Mouse (Mus musculus): ENCODE measurements at regions not wholly inside any gene's neighbourhood (a gene's known extent, or its start where the extent isn't known, plus 50 kb on each side); places are given as distances from the start of the nearest gene placed in this dataset.
"Not testable (repeated sequence)": the region's sequence is repeated elsewhere in the genome, so short reads cannot be mapped to it uniquely, and the experiment has no call there.

DNA sequence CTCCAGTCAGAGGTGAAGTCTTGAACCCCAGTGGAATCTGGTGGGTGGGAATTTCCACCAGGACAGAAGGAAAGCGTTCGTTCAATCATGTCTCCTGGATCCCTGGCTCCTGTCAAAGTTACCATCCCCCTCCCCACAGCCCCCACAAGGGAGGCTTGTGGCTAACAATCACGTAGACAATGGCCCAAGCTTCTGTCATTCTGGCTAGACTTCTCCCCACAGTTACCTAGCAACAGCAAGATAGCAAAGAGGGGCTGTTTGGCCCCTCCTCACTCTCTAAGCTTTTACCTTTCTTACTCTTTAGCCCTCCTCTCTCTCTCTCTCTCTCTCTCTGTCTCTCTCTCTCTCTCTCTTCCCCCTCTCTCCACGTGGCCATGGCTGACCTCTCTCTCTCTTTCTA, 178.4 kb upstream of the Serp2 start:
- no peak overlapping the region for H3K4me3 ChIP-seq (ENCODE audit: low read length)
- H3K4me1 ChIP-seq (ENCODE audit: control insufficient read depth, insufficient read depth, low read length), result peaks cover 25% of the 10 kb centered on the region
- H3K36me3 ChIP-seq (ENCODE audit: control insufficient read depth, insufficient read depth), result no peaks in the 10 kb centered on the region
- H3K27ac ChIP-seq (ENCODE audit: low read length), result no peak overlapping the region
- 57% methylated on average over 4 of the region's 4 CpGs for WGBS
- no peak overlapping the region for H3K4me2 ChIP-seq (ENCODE audit: low read depth, low read length)
- no peaks in the 10 kb centered on the region for H3K27me3 ChIP-seq (ENCODE audit: control insufficient read depth, insufficient read depth, low read length)
- no peak overlapping the region for H3K9ac ChIP-seq (ENCODE audit: low read length)
- no peaks in the 10 kb centered on the region for H3K9me3 ChIP-seq (replicated peaks; ENCODE audit: control insufficient read depth, low read length)
- ATAC-seq (replicated peaks; ENCODE audit: extremely low read depth, insufficient read depth, low FRiP score), result no peak

GRCm38 (mm10) chr14:76733258-76733823, 176.7 kb upstream of the Serp2 start:
- H3K9ac ChIP-seq (ENCODE audit: low read length), result no peak overlapping the region
- WGBS, result 77% methylated on average over 8 of the region's 8 CpGs
- H3K4me2 ChIP-seq (ENCODE audit: low read depth, low read length), result no peak overlapping the region
- H3K36me3 ChIP-seq (ENCODE audit: control insufficient read depth, insufficient read depth), result no peaks in the 10 kb centered on the region
- H3K4me1 ChIP-seq (ENCODE audit: control insufficient read depth, insufficient read depth, low read length), result peaks cover 19% of the 10 kb centered on the region
- no peak overlapping the region for H3K27ac ChIP-seq (ENCODE audit: low read length)
- H3K9me3 ChIP-seq (replicated peaks; ENCODE audit: control insufficient read depth, low read length), result no peaks in the 10 kb centered on the region
- H3K4me3 ChIP-seq (ENCODE audit: low read length), result no peak overlapping the region
- H3K27me3 ChIP-seq (ENCODE audit: control insufficient read depth, insufficient read depth, low read length), result no peaks in the 10 kb centered on the region
- ATAC-seq (replicated peaks; ENCODE audit: extremely low read depth, insufficient read depth, low FRiP score), result no peak

DNA sequence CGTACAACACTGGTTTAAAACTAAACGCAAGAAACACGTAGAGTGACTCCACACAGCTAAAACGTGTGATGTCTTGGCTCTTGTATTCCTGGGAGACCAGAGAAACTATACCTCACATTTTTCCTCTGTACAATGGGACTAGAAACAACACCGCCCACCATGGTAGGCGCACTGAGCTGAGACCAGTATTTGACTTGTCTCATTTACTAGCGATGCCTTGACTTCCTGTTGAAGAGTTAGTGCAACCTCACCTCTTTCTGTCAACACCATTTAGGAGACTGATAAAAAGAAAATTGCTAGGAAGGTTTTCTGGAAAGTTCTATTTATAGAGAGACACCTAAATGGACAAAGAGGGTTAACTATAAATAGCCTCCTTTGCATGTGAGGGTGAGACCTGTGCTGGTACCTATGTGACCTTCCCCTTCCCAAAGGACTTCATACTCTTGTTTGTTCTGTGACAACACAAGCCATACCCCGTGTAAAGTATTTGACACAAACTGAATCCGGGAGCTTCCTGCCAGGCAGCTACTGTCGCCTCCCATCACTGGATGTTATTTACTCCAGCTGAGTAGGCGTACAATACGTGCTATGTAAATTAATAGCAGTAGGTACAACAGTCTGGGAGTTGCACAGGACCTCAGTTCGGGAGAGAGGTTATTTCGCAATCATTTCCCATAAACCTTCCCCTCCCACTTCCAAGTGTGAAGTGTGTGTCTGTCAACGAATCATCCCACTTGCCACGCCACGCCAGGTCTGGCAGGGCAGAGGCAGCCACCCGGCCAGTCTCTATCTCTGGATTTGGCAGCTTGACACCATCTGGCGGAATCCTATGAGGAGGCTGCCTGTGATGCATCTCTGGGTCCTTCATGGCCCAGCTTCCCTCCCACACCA, 174.7 kb upstream of the Serp2 start:
- H3K9ac ChIP-seq (ENCODE audit: low read length), result no peak overlapping the region
- peak; percentile 66 for ATAC-seq (replicated peaks; ENCODE audit: extremely low read depth, insufficient read depth, low FRiP score)
- no peaks in the 10 kb centered on the region for H3K9me3 ChIP-seq (replicated peaks; ENCODE audit: control insufficient read depth, low read length)
- no peaks in the 10 kb centered on the region for H3K27me3 ChIP-seq (ENCODE audit: control insufficient read depth, insufficient read depth, low read length)
- no peaks in the 10 kb centered on the region for H3K36me3 ChIP-seq (ENCODE audit: control insufficient read depth, insufficient read depth)
- H3K27ac ChIP-seq (ENCODE audit: low read length), result peak overlapping the region; percentile 77
- no peak overlapping the region for H3K4me3 ChIP-seq (ENCODE audit: low read length)
- peak overlapping the region; percentile 38 for H3K4me2 ChIP-seq (ENCODE audit: low read depth, low read length)
- WGBS, result 41% methylated on average over 19 of the region's 19 CpGs
- H3K4me1 ChIP-seq (ENCODE audit: control insufficient read depth, insufficient read depth, low read length), result peaks cover 14% of the 10 kb centered on the region

- Histone ChIP-seq H3K36me3 (ENCODE audit: control insufficient read depth, insufficient read depth) (no peaks in the 10 kb centered on the region), H3K4me2 (ENCODE audit: low read depth, low read length) (no peak overlapping the region), H3K9ac (ENCODE audit: low read length) (no peak overlapping the region), H3K27ac (ENCODE audit: low read length) (no peak overlapping the region), H3K9me3 (replicated peaks; ENCODE audit: control insufficient read depth, low read length) (no peaks in the 10 kb centered on the region), H3K27me3 (ENCODE audit: control insufficient read depth, insufficient read depth, low read length) (no peaks in the 10 kb centered on the region), H3K4me3 (ENCODE audit: low read length) (no peak overlapping the region), H3K4me1 (ENCODE audit: control insufficient read depth, insufficient read depth, low read length) (peaks cover 4% of the 10 kb centered on the region; the same call in 1 of the 2 replicates)
- no peak for ATAC-seq (replicated peaks; ENCODE audit: extremely low read depth, insufficient read depth, low FRiP score)
- WGBS, result 74% methylated on average over 2 of the region's 2 CpGs
Measured at GRCm38 (mm10) chr14:76725844-76726243, 169.2 kb upstream of the Serp2 start.

DNA sequence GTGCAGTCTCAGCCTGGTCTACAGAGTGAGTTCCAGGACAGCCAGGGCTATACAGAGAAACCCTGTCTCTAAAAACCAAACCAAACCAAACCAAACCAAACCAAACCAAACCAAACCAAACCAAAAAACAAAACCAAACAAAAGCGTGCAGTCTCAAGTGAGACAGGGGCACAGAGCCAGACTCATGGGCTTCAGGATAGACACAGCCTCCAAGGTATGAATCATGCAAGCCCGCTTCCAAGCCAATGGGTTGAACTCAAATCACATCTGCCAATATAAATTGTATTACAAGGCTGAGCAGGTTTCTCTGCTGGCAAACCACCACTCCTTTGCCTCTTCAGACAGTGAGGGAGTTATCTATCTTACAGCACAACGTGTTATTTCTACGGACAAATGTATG, 168.5 kb upstream of the Serp2 start:
- not testable (repeated sequence) for H3K4me1 ChIP-seq (ENCODE audit: control insufficient read depth, insufficient read depth, low read length); H3K9ac ChIP-seq (ENCODE audit: low read length); ATAC-seq (replicated peaks; ENCODE audit: extremely low read depth, insufficient read depth, low FRiP score); H3K36me3 ChIP-seq (ENCODE audit: control insufficient read depth, insufficient read depth); H3K27me3 ChIP-seq (ENCODE audit: control insufficient read depth, insufficient read depth, low read length); H3K9me3 ChIP-seq (replicated peaks; ENCODE audit: control insufficient read depth, low read length); H3K4me3 ChIP-seq (ENCODE audit: low read length); H3K27ac ChIP-seq (ENCODE audit: low read length); H3K4me2 ChIP-seq (ENCODE audit: low read depth, low read length)
- 88% methylated on average over 4 of the region's 4 CpGs for WGBS

- no peak for ATAC-seq (replicated peaks; ENCODE audit: extremely low read depth, insufficient read depth, low FRiP score)
- H3K27ac ChIP-seq (ENCODE audit: low read length), result no peak overlapping the region
- H3K4me1 ChIP-seq (ENCODE audit: control insufficient read depth, insufficient read depth, low read length), result no peaks in the 10 kb centered on the region
- H3K4me2 ChIP-seq (ENCODE audit: low read depth, low read length), result no peak overlapping the region
- no peaks in the 10 kb centered on the region for H3K27me3 ChIP-seq (ENCODE audit: control insufficient read depth, insufficient read depth, low read length)
- no peaks in the 10 kb centered on the region for H3K9me3 ChIP-seq (replicated peaks; ENCODE audit: control insufficient read depth, low read length)
- no peak overlapping the region for H3K9ac ChIP-seq (ENCODE audit: low read length)
- no peaks in the 10 kb centered on the region for H3K36me3 ChIP-seq (ENCODE audit: control insufficient read depth, insufficient read depth)
- WGBS, result 61% methylated on average over 8 of the region's 8 CpGs
- no peak overlapping the region for H3K4me3 ChIP-seq (ENCODE audit: low read length)
Measured at GRCm38 (mm10) chr14:76724826-76725225, 168.1 kb upstream of the Serp2 start.

- Histone ChIP-seq H3K4me1 (ENCODE audit: control insufficient read depth, insufficient read depth, low read length) (no peaks in the 10 kb centered on the region), H3K36me3 (ENCODE audit: control insufficient read depth, insufficient read depth) (no peaks in the 10 kb centered on the region), H3K9ac (ENCODE audit: low read length) (no peak overlapping the region), H3K27me3 (ENCODE audit: control insufficient read depth, insufficient read depth, low read length) (no peaks in the 10 kb centered on the region), H3K4me2 (ENCODE audit: low read depth, low read length) (no peak overlapping the region), H3K4me3 (ENCODE audit: low read length) (no peak overlapping the region), H3K27ac (ENCODE audit: low read length) (no peak overlapping the region), H3K9me3 (replicated peaks; ENCODE audit: control insufficient read depth, low read length) (no peaks in the 10 kb centered on the region)
- 73% methylated on average over 8 of the region's 8 CpGs for WGBS
- no peak for ATAC-seq (replicated peaks; ENCODE audit: extremely low read depth, insufficient read depth, low FRiP score)
Measured at GRCm38 (mm10) chr14:76724395-76724794, 167.7 kb upstream of the Serp2 start.

DNA sequence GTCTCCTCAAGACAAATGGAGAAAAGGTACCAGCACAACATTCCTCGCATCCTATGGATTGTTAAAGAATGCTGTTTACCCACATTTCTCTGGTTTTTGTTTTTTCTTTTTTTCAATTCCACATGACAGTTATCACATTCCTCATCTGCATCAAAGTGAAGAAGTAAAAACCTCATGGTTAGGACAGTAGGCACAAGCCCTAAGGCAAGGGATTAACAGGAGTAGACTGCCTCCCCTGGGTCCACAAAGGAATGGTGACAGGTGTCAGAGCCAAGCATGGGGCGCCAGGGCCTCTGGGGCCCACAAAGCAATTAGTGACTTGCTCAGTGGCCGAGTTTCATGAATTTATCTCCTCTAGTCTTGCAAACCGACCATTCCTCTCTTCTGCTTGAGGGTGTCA, 166.9 kb upstream of the Serp2 start:
- 53% methylated on average over 4 of the region's 4 CpGs for WGBS
- Histone ChIP-seq H3K4me1 (ENCODE audit: control insufficient read depth, insufficient read depth, low read length) (no peaks in the 10 kb centered on the region), H3K27ac (ENCODE audit: low read length) (no peak overlapping the region), H3K9me3 (replicated peaks; ENCODE audit: control insufficient read depth, low read length) (no peaks in the 10 kb centered on the region), H3K36me3 (ENCODE audit: control insufficient read depth, insufficient read depth) (no peaks in the 10 kb centered on the region), H3K4me2 (ENCODE audit: low read depth, low read length) (no peak overlapping the region), H3K4me3 (ENCODE audit: low read length) (no peak overlapping the region), H3K27me3 (ENCODE audit: control insufficient read depth, insufficient read depth, low read length) (no peaks in the 10 kb centered on the region), H3K9ac (ENCODE audit: low read length) (no peak overlapping the region)
- no peak for ATAC-seq (replicated peaks; ENCODE audit: extremely low read depth, insufficient read depth, low FRiP score)

DNA sequence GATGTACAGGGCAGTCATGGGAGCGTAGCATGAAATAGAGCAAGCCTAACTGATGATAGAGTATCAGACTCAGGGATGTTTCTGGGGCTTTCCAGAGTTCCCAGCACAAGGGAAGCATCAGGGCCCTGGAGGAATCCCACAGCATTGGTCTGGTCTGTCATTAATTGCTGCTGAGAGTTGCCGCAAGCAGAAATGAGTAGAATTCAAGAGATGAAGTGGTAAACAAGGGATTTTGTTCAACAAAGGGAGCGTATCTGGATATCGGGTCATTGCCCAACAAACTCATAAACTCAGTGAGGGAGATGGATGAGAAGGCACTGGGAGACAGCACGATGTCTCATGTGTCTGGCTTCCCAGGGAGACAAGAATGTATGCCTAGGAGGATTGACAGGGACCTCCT, 165.6 kb upstream of the Serp2 start:
- ATAC-seq (replicated peaks; ENCODE audit: extremely low read depth, insufficient read depth, low FRiP score), result no peak

More for the DNA sequence above, 165.6 kb upstream of the Serp2 start:
- no peaks in the 10 kb centered on the region for H3K9me3 ChIP-seq (replicated peaks; ENCODE audit: control insufficient read depth, low read length)
- H3K4me2 ChIP-seq (ENCODE audit: low read depth, low read length), result no peak overlapping the region
- H3K4me3 ChIP-seq (ENCODE audit: low read length), result no peak overlapping the region
- no peaks in the 10 kb centered on the region for H3K4me1 ChIP-seq (ENCODE audit: control insufficient read depth, insufficient read depth, low read length)
- WGBS, result 92% methylated on average over 5 of the region's 5 CpGs
- no peaks in the 10 kb centered on the region for H3K27me3 ChIP-seq (ENCODE audit: control insufficient read depth, insufficient read depth, low read length)
- H3K9ac ChIP-seq (ENCODE audit: low read length), result no peak overlapping the region
- H3K36me3 ChIP-seq (ENCODE audit: control insufficient read depth, insufficient read depth), result no peaks in the 10 kb centered on the region
- no peak overlapping the region for H3K27ac ChIP-seq (ENCODE audit: low read length)

Data from heart, embryonic 16.5 days (tissue).